Mouse (Mus musculus) midbrain, embryonic 14.5 days (tissue): ENCODE results near the gene Map2k2. TPM values are rescaled to one million over a fixed set of nuclear protein-coding genes. Genes with fewer than 3 reads are reported as not detected.
"Not testable (repeated sequence)": the region's sequence is repeated elsewhere in the genome, so short reads cannot be mapped to it uniquely, and the experiment has no call there.

Experiments
- ATAC-seq: fragments of 200-750 bp; cut with Nextera tagmentation; 2 replicates; pipeline ENCODE4 v1.8.0; 2017; ENCODE audit warnings: moderate number of reproducible peaks, moderate library complexity; ENCODE audit not compliant: low FRiP score, low TSS enrichment
- DNase-seq: peaks from one replicate; pipeline ENCODE4 v3.0.0-alpha.2; 2015
- H3K27ac ChIP-seq: fragments of 300-500 bp; sonication (generic); replicated peaks from 2 replicates; pipeline ENCODE4 v1.5.1; 2014; ENCODE audit warnings: mild to moderate bottlenecking, low read depth, low read length, moderate library complexity
- H3K27me3 ChIP-seq: fragments of 300-500 bp; sonication (generic); 2 replicates; pipeline ENCODE4 v1.6.1; 2014; ENCODE audit warnings: low read length, control low read depth, mixed read lengths; ENCODE audit not compliant: control insufficient read depth, insufficient read depth
- H3K36me3 ChIP-seq: fragments of 300-500 bp; sonication (generic); 2 replicates; pipeline ENCODE4 v1.6.1; 2014; ENCODE audit warnings: low read length, control low read depth; ENCODE audit not compliant: control insufficient read depth, insufficient read depth
- H3K4me1 ChIP-seq: fragments of 300-500 bp; sonication (generic); 2 replicates; pipeline ENCODE4 v1.6.1; 2014; ENCODE audit warnings: mild to moderate bottlenecking, antibody characterized with exemption, low read length, control low read depth; ENCODE audit not compliant: control insufficient read depth, insufficient read depth
- H3K4me2 ChIP-seq: fragments of 300-500 bp; sonication (generic); 2 replicates; pipeline ENCODE4 v1.6.1; 2014; ENCODE audit warnings: mild to moderate bottlenecking, low read length, moderate library complexity
- H3K4me3 ChIP-seq: fragments of 300-500 bp; sonication (generic); replicated peaks from 2 replicates; pipeline ENCODE4 v1.5.1; 2014; ENCODE audit warnings: low read depth, low read length
- H3K9ac ChIP-seq: fragments of 300-500 bp; sonication (generic); replicated peaks from 2 replicates; pipeline ENCODE4 v1.6.1; 2014; ENCODE audit warnings: mild to moderate bottlenecking, low read length, moderate library complexity
- H3K9me3 ChIP-seq: fragments of 300-500 bp; sonication (generic); 2 replicates; pipeline ENCODE4 v1.6.1; 2016; ENCODE audit warnings: low read length, control low read depth, mixed read lengths; ENCODE audit not compliant: control insufficient read depth
- WGBS: fragments of 180-500 bp; shearing (Covaris S2); extraction: QIAGEN DNeasy Blood & Tissue Kit; methylation state at CpG from one replicate; pipeline ENCODE4 v1.1.7; 2014; 5-methylcytosine and 5-hydroxymethylcytosine counted together
- polyA plus RNA-seq: library from polyadenylated mRNA; unstranded; fragments of >200 nt; fragmentation: Nextera tagmentation; extraction: Ambion mirVana; gene quantifications from 2 replicates; pipeline ENCODE4 v1.2.1, GENCODE M21; 2014

Gene Map2k2
- polyA plus RNA-seq, 1 experiment from 2014 or later, result 240 TPM

- H3K27me3 ChIP-seq, result no peaks in the 10 kb centered on the region
- no peak overlapping the region for H3K4me2 ChIP-seq
- H3K4me1 ChIP-seq, result peaks cover 8% of the 10 kb centered on the region
- no peaks in the 10 kb centered on the region for H3K9me3 ChIP-seq
- peaks cover 56% of the 10 kb centered on the region for H3K36me3 ChIP-seq
- no peak overlapping the region for H3K27ac ChIP-seq
- WGBS, result 79% methylated on average over 2 of the region's 2 CpGs
- no peak for ATAC-seq
- no peak overlapping the region for H3K9ac ChIP-seq
- no peak overlapping the region for H3K4me3 ChIP-seq
- DNase-seq, result no peak
These were observed 56.6 kb downstream of the Map2k2 start for GRCm38 (mm10) chr10:81162318-81162652.

GRCm38 (mm10) chr10:81165118-81165517 lies 59.4 kb downstream of the Map2k2 start:
- no peak for ATAC-seq
- no peak for DNase-seq
- Histone ChIP-seq H3K27me3 (no peaks in the 10 kb centered on the region), H3K27ac (no peak overlapping the region), H3K4me1 (peaks cover 17% of the 10 kb centered on the region), H3K9me3 (no peaks in the 10 kb centered on the region), H3K36me3 (peaks cover 36% of the 10 kb centered on the region), H3K4me3 (no peak overlapping the region), H3K4me2 (no peak overlapping the region), H3K9ac (no peak overlapping the region; the same call in 1 of the 2 replicates)
- WGBS, result 90% methylated on average over 8 of the region's 8 CpGs

GRCm38 (mm10) chr10:81167200-81168086 lies 61.7 kb downstream of the Map2k2 start, which contains the start of gene Pias4:
Pias4 (minus strand) TSS chr10:81167923.
- DNase-seq (peak; percentile 100), ATAC-seq (peak; percentile 94)
- H3K36me3 ChIP-seq, result peaks cover 15% of the 10 kb centered on the region
- WGBS, result under 1% methylated on average over 63 of the region's 64 CpGs
- H3K4me3 ChIP-seq, result peak within 1 kb of the TSS; percentile 86
- H3K9me3 ChIP-seq, result no peaks in the 10 kb centered on the region
- H3K27ac ChIP-seq, result peak within 1 kb of the TSS; percentile 70
- no peaks in the 10 kb centered on the region for H3K27me3 ChIP-seq
- H3K4me1 ChIP-seq, result peaks cover 17% of the 10 kb centered on the region
- H3K9ac ChIP-seq, result peak within 1 kb of the TSS; percentile 85
- peak within 1 kb of the TSS; percentile 91 for H3K4me2 ChIP-seq

GRCm38 (mm10) chr10:81168087-81168431 lies 62.3 kb downstream of the Map2k2 start:
- peaks cover 17% of the 10 kb centered on the region for H3K4me1 ChIP-seq
- no peak overlapping the region; the same call in 1 of the 2 replicates for H3K9ac ChIP-seq
- DNase-seq (no peak), ATAC-seq (peak; percentile 67)
- H3K27me3 ChIP-seq, result no peaks in the 10 kb centered on the region
- H3K27ac ChIP-seq, result peak overlapping the region; percentile 70
- peak overlapping the region; percentile 86 for H3K4me3 ChIP-seq
- H3K36me3 ChIP-seq, result peaks cover 11% of the 10 kb centered on the region
- WGBS, result 6% methylated on average over 5 of the region's 5 CpGs
- H3K4me2 ChIP-seq, result peak overlapping the region; percentile 70
- no peaks in the 10 kb centered on the region for H3K9me3 ChIP-seq

- H3K4me1 ChIP-seq, result peaks cover 20% of the 10 kb centered on the region
- 0 out of 2 replicates have a peak, but pooled peaks have one; percentile 16 for ATAC-seq
- WGBS, result 4% methylated on average over 29 of the region's 29 CpGs
These were observed 63.0 kb downstream of the Map2k2 start for GRCm38 (mm10) chr10:81168521-81169244.

GRCm38 (mm10) chr10:81169411-81169900 lies 63.7 kb downstream of the Map2k2 start:
- not testable (repeated sequence) for ATAC-seq

More at GRCm38 (mm10) chr10:81168521-81169244, 63.0 kb downstream of the Map2k2 start:
- DNase-seq, result peak; percentile 85
- peak overlapping the region; percentile 70 for H3K27ac ChIP-seq
- H3K4me2 ChIP-seq, result peak overlapping the region; percentile 70
- H3K4me3 ChIP-seq, result peak overlapping the region; percentile 86
- H3K9ac ChIP-seq, result peak overlapping the region; percentile 54; the same call in 1 of the 2 replicates
- no peaks in the 10 kb centered on the region for H3K9me3 ChIP-seq
- H3K27me3 ChIP-seq, result no peaks in the 10 kb centered on the region
- peaks cover 5% of the 10 kb centered on the region for H3K36me3 ChIP-seq

GRCm38 (mm10) chr10:81173132-81173531 lies 67.4 kb downstream of the Map2k2 start:
- DNase-seq (peak; percentile 94), ATAC-seq (peak; percentile 46; the same call in 1 of the 2 replicates)
- Histone ChIP-seq H3K9me3 (no peaks in the 10 kb centered on the region), H3K27me3 (no peaks in the 10 kb centered on the region), H3K4me1 (peaks cover 33% of the 10 kb centered on the region), H3K4me3 (peak overlapping the region; percentile 17), H3K4me2 (peak overlapping the region; percentile 94), H3K36me3 (peaks cover 8% of the 10 kb centered on the region), H3K27ac (peak overlapping the region; percentile 98), H3K9ac (peak overlapping the region; percentile 34; the same call in 1 of the 2 replicates)
- WGBS, result 7% methylated on average over 21 of the region's 21 CpGs

More at GRCm38 (mm10) chr10:81169411-81169900, 63.7 kb downstream of the Map2k2 start:
- not testable (repeated sequence) for H3K9ac ChIP-seq, H3K4me3 ChIP-seq, H3K27me3 ChIP-seq, DNase-seq, H3K9me3 ChIP-seq, H3K36me3 ChIP-seq, H3K27ac ChIP-seq
- peaks cover 28% of the 10 kb centered on the region for H3K4me1 ChIP-seq
- peak overlapping the region; percentile 15; the same call in 1 of the 2 replicates for H3K4me2 ChIP-seq
- WGBS, result 43% methylated on average over 12 of the region's 14 CpGs

GRCm38 (mm10) chr10:81174617-81175344 lies 69.1 kb downstream of the Map2k2 start:
- Histone ChIP-seq H3K4me3 (peak overlapping the region; percentile 38), H3K9me3 (no peaks in the 10 kb centered on the region), H3K27ac (peak overlapping the region; percentile 98), H3K4me1 (peaks cover 27% of the 10 kb centered on the region), H3K4me2 (peak overlapping the region; percentile 94), H3K27me3 (no peaks in the 10 kb centered on the region), H3K36me3 (peaks cover 24% of the 10 kb centered on the region), H3K9ac (peak overlapping the region; percentile 59)
- peak; percentile 93 for DNase-seq
- 1% methylated on average over 29 of the region's 29 CpGs for WGBS
- ATAC-seq, result peak; percentile 69
